Mouse (Mus musculus) stomach, embryonic 16.5 days (tissue): Measurements from ENCODE around the gene Dlx6. TPM values are rescaled to one million over a fixed set of nuclear protein-coding genes. Genes with fewer than 3 reads are reported as not detected.

Experiments
- ATAC-seq: fragments of 200-750 bp; cut with Nextera tagmentation; 2 replicates; pipeline ENCODE4 v1.8.0; 2017; ENCODE audit warnings: moderate number of reproducible peaks, moderate TSS enrichment; ENCODE audit not compliant: insufficient read depth, low FRiP score
- H3K27ac ChIP-seq: fragments of 300-500 bp; sonication (generic); 2 replicates; pipeline ENCODE4 v1.5.1; 2014; ENCODE audit warnings: low read length
- H3K27me3 ChIP-seq: fragments of 300-500 bp; sonication (generic); 2 replicates; pipeline ENCODE4 v1.6.1; 2014; ENCODE audit warnings: low read length, control low read depth, mixed read lengths; ENCODE audit not compliant: control insufficient read depth, insufficient read depth
- H3K36me3 ChIP-seq: fragments of 300-500 bp; sonication (generic); 2 replicates; pipeline ENCODE4 v1.6.1; 2014; ENCODE audit warnings: low read length; ENCODE audit not compliant: control insufficient read depth, insufficient read depth
- H3K4me1 ChIP-seq: fragments of 300-500 bp; sonication (generic); 2 replicates; pipeline ENCODE4 v1.6.1; 2014; ENCODE audit warnings: low read length, control low read depth, mixed read lengths; ENCODE audit not compliant: control insufficient read depth, insufficient read depth
- H3K4me2 ChIP-seq: fragments of 300-500 bp; sonication (generic); 2 replicates; pipeline ENCODE4 v1.6.1; 2014; ENCODE audit warnings: low read depth, low read length, mixed read lengths
- H3K4me3 ChIP-seq: fragments of 300-500 bp; sonication (generic); replicated peaks from 2 replicates; pipeline ENCODE4 v1.5.1; 2014; ENCODE audit warnings: mild to moderate bottlenecking, low read length
- H3K9ac ChIP-seq: fragments of 300-500 bp; sonication (generic); 2 replicates; pipeline ENCODE4 v1.6.1; 2014; ENCODE audit warnings: low read length
- H3K9me3 ChIP-seq: fragments of 300-500 bp; sonication (generic); replicated peaks from 2 replicates; pipeline ENCODE4 v1.6.1; 2016; ENCODE audit warnings: low read length, control low read depth; ENCODE audit not compliant: control insufficient read depth
- WGBS: fragments of 180-500 bp; shearing (Covaris S2); extraction: QIAGEN DNeasy Blood & Tissue Kit; methylation state at CpG from one replicate; pipeline ENCODE4 v1.1.7; 2014; 5-methylcytosine and 5-hydroxymethylcytosine counted together
- polyA plus RNA-seq: library from polyadenylated mRNA; unstranded; fragments of >200 nt; fragmentation: Nextera tagmentation; extraction: Ambion mirVana; gene quantifications from 2 replicates; pipeline ENCODE4 v1.2.1, GENCODE M21; 2015

The Dlx6 gene
- polyA plus RNA-seq, 1 experiment from 2014 or later = 0.27 TPM

DNA sequence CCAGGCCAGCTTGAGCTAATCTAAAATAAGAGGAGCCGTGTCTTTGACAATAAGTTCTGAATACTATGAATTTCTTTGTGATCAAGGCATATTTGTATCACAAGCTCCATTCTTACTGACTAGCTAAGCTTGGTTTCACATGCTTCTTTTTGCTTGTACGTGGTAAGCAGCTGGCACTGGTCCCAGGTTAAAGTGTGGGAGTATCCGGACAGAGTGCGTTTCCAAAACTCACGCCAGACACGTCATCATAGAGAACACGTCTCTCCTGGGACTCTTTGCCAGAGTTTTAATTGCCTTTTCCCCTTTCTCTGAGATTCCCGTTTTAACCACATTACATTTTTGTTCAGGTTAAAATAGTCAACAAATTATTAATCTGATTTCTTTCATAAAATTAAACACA is 46.5 kb downstream of the Dlx6 start:
- Histone ChIP-seq H3K4me2 (no peak overlapping the region), H3K9ac (no peak overlapping the region), H3K9me3 (no peaks in the 10 kb centered on the region), H3K27ac (no peak overlapping the region), H3K4me1 (no peaks in the 10 kb centered on the region), H3K36me3 (no peaks in the 10 kb centered on the region), H3K27me3 (no peaks in the 10 kb centered on the region), H3K4me3 (no peak overlapping the region)
- 54% methylated on average over 8 of the region's 8 CpGs for WGBS
- no peak for ATAC-seq

DNA sequence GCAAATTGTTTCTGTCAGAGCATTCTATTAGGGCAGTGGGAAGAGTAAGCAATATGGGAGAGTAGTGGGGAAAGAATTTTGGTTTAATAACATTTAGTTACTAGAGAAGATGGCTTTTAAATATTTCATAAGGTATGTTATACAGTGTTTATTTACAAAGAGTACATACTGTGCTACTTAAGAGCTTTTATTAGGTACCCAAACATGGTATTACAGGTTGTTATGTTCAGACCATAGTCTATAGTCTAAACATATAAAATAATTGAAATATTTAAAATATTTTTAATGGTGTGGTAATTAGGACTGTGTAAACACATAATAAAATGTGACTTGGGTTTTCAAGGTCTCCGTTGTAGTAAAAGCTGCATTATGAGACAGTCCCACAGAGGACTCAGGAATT is 51.2 kb downstream of the Dlx6 start:
- Histone ChIP-seq H3K36me3 (no peaks in the 10 kb centered on the region), H3K9ac (no peak overlapping the region), H3K4me3 (no peak overlapping the region), H3K4me1 (no peaks in the 10 kb centered on the region), H3K9me3 (no peaks in the 10 kb centered on the region), H3K27me3 (no peaks in the 10 kb centered on the region), H3K4me2 (no peak overlapping the region), H3K27ac (no peak overlapping the region)
- no peak for ATAC-seq
- WGBS = 74% methylated on average over 1 of the region's 1 CpGs

DNA sequence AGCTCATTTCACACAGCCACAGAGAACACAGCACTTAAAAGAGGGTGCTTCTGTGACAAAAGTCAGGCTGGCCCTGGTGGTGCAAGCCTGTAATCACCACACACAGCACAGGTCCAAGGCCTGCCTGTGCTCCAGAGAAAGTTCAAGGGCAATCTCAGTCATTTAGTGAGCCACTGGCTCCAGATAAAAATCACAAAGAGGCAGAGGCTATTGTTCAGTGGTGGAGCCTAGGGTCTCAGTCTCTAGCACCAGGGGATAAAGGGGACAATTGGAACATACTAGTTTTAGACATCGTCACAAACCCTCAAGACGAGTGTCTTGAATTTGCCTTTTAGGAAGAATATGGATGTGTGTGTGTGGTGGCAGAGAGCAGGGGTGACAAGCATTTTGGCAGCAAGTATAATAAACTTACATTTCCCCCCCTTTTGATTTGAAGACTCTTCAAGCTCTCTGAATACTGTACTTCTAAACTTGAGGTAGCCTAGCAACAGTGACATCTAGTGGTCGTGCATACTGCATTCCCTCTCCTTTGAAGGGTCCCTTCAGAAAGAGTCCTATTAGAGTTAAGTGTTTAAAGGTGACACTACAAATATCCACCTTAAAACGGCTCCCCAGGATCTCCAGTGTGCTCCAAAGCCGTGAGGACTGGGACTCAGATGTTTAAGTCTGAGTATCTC is 51.9 kb downstream of the Dlx6 start:
- 37% methylated on average over 5 of the region's 5 CpGs for WGBS
- ATAC-seq = peak; percentile 53; the same call in 1 of the 2 replicates
- H3K27me3 ChIP-seq = no peaks in the 10 kb centered on the region
- no peak overlapping the region for H3K4me2 ChIP-seq
- H3K9ac ChIP-seq = no peak overlapping the region
- no peak overlapping the region for H3K4me3 ChIP-seq
- no peaks in the 10 kb centered on the region for H3K9me3 ChIP-seq
- no peaks in the 10 kb centered on the region for H3K4me1 ChIP-seq
- H3K27ac ChIP-seq = no peak overlapping the region
- H3K36me3 ChIP-seq = no peaks in the 10 kb centered on the region

DNA sequence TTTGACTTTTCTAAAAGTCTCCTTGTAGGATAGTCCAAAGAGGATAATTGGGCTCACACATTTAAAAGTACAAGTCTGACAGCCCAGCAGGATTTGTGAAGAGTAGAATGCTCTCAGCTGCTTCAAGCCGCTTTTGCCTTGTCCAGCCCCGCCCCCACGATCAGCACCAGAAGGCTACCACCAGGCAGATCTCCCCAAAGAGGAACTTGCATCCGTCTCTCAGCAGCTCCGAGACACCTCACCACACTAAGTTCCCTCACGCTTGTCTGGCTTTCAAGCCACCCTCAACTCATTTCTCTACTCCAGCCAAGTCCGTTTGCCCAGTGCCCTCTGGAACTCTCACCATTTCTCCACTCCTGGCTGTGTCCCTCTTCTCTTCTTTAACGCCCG is 52.4 kb downstream of the Dlx6 start:
- no peaks in the 10 kb centered on the region for H3K4me1 ChIP-seq
- no peak for ATAC-seq
- H3K9ac ChIP-seq = no peak overlapping the region
- no peak overlapping the region for H3K4me3 ChIP-seq
- H3K36me3 ChIP-seq = no peaks in the 10 kb centered on the region
- H3K27me3 ChIP-seq = no peaks in the 10 kb centered on the region
- no peak overlapping the region for H3K27ac ChIP-seq
- no peak overlapping the region for H3K4me2 ChIP-seq
- H3K9me3 ChIP-seq = no peaks in the 10 kb centered on the region
- 55% methylated on average over 9 of the region's 9 CpGs for WGBS

DNA sequence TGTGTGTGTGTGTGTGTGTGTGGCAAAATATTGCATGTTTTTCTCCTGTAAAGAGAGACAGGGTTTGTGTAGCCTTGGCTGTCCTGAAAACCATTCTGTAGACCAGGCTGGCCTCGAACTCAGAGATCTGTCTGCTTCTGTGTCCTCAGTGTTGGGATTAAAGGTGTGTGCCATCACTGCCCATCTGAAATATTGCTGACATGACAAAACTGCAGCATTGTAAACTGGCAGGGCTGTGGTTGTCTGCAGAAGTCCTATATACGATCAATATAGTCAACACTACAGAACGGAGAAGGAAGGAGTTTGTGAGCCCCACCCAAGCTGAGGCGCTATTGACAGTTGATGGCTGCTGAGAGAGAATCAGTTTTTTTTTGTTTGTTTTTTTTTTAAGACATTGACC is 54.2 kb downstream of the Dlx6 start:
- ATAC-seq = no peak
- 82% methylated on average over 4 of the region's 4 CpGs for WGBS

More for the DNA sequence above, 54.2 kb downstream of the Dlx6 start:
- Histone ChIP-seq H3K4me3 (no peak overlapping the region), H3K27me3 (no peaks in the 10 kb centered on the region), H3K9ac (no peak overlapping the region), H3K4me1 (no peaks in the 10 kb centered on the region), H3K36me3 (no peaks in the 10 kb centered on the region), H3K27ac (no peak overlapping the region), H3K4me2 (no peak overlapping the region), H3K9me3 (no peaks in the 10 kb centered on the region)

Other genes starting within 250 kb of the Dlx6 start
- gene Dlx5, start 18.8 kb downstream of the Dlx6 start, polyA plus RNA-seq = 3.5 and 3.9 TPM in 2 replicates
- 4.5 and 5.1 TPM in 2 replicates for gene Sdhaf3, start 92.7 kb downstream of the Dlx6 start, polyA plus RNA-seq